Mouse (Mus musculus) left cerebral cortex, postnatal 36 days (tissue): ENCODE measurements around the gene Shisal1. TPM values are rescaled to one million over a fixed set of nuclear protein-coding genes. Genes with fewer than 3 reads are reported as not detected.

Source experiments
- DNase-seq, 2 experiments: peaks; one replicate each; pipeline ENCODE4 v3.0.0; 2021 to 2022; ENCODE audit warnings: low spot score in 2 of 2, mixed read lengths in 1 of 2
- intact Hi-C: fragments of 180-260 bp; cut with DNase I; formaldehyde crosslinking; loops from one replicate; pipeline ENCODE4 v1.15.1; 2025
- total RNA-seq, 2 experiments: library from RNA; stranded (reverse); gene quantifications; 2 replicates each; pipeline ENCODE4 v1.2.3; 2021

Gene Shisal1
- total RNA-seq, 2 experiments from 2014 or later: 39.1 to 48.5 TPM

DNA sequence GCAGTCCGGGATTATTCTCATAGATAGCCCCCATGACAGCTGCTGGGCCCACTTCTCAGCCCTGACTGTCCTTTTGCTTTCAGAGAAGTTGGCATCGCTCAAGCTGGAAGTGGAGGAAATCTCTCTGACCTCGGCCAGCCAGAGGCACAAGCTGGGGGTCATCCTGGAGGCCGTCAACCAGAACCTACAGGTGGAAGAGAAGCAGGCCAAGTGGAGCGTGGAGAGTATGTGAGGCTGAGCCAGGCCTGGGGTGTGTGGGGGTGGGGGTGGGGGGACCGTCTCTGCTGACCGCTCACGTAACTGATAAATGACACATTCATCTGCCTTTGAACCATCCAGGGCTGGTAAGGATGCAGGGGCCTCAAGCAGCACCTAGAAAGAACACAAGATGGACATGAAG lies 117.0 kb downstream of the Shisal1 start:
- no peak for DNase-seq
- intact Hi-C loops: no loop called here

Other genes starting within 250 kb of the Shisal1 start
- gene Parvb, start 215.1 kb downstream of the Shisal1 start, total RNA-seq: 10 to 100 TPM; 21.4 to 26.7 TPM
- 1 to 10 TPM; 5.6 to 8.6 TPM for gene Parvg, start 123.1 kb downstream of the Shisal1 start, total RNA-seq
- gene Rtl6, start 110.7 kb upstream of the Shisal1 start, total RNA-seq: 10 to 100 TPM; 54.4 to 60.6 TPM
- gene Prr5, start 222.5 kb upstream of the Shisal1 start, total RNA-seq: 10 to 100 TPM; 11.8 to 12.0 TPM